ENCODE assay signal across 8 mouse cellular contexts in the genomic region with DNA sequence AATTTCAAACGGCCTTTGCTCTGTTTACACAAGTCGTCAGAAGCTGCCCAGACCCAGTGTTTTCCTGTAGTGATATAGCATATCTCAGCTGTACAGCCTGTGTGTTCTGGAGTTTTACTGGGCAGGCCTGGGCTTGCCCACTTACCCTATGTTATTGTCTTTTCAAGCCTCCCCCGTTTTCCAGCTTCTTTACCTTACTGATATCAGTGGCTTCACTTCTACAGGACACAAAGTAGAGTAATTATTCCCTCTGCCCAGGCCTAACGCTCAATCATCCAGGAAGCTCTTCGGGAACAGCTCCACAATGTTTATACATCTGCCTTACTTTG.
DNase-seq lines count a peak whose midpoint lies in the region; ATAC-seq and TF ChIP-seq lines count a peak whose summit lies in the region.

No protein-coding gene starts in this region.

- H3K4me1 ChIP-seq in heart, adult 2 months (ENCODE audit: control insufficient read depth, insufficient read depth, low read length), result peaks cover 4% of the 10 kb centered on the region
- peaks cover 24% of the 10 kb centered on the region for H3K4me1 ChIP-seq in heart, embryonic 12.5 days (replicated peaks)
- peaks cover 42% of the 10 kb centered on the region for H3K4me1 ChIP-seq in limb, embryonic 13.5 days

- TF ChIP-seq CTCF in heart, adult 2 months (IDR thresholded peaks at IDR 0.05), result no peak

- H3K9me3 ChIP-seq in heart, embryonic 12.5 days (replicated peaks), result no peaks in the 10 kb centered on the region
- no peaks in the 10 kb centered on the region for H3K9me3 ChIP-seq in limb, embryonic 13.5 days

- H3K36me3 ChIP-seq in heart, adult 2 months (ENCODE audit: control insufficient read depth, insufficient read depth, low read length), result peaks cover 10% of the 10 kb centered on the region
- no peaks in the 10 kb centered on the region for H3K36me3 ChIP-seq in heart, embryonic 12.5 days
- H3K36me3 ChIP-seq in limb, embryonic 13.5 days, result no peaks in the 10 kb centered on the region

- TF ChIP-seq POLR2A in heart, adult 2 months (IDR thresholded peaks at IDR 0.05; ENCODE audit: insufficient read depth, low read depth, low read length), result no peak

- H3K27ac ChIP-seq in heart, adult 2 months, result peak overlapping the region; percentile 58
- peak overlapping the region; percentile 86 for H3K27ac ChIP-seq in heart, embryonic 12.5 days (ENCODE audit: poor library complexity, severe bottlenecking)
- H3K27ac ChIP-seq in limb, embryonic 13.5 days, result peak overlapping the region; percentile 29; the same call in 1 of the 2 replicates

- intact Hi-C loops in heart, adult 2 months (cut with DNase I), result no loop called here

- no peaks in the 10 kb centered on the region for H3K79me2 ChIP-seq in heart, adult 2 months (replicated peaks; ENCODE audit: control insufficient read depth, insufficient read depth, low read length)

- no peak for TF ChIP-seq EP300 in heart, adult 2 months (IDR thresholded peaks at IDR 0.05; ENCODE audit: insufficient read depth, low read depth, low read length)

- DNase-seq in heart, adult 2 months, result no peak
- DNase-seq in heart, adult 9 months (ENCODE audit: low spot score in 2 of 2), result no peak
- DNase-seq in Muller cell, postnatal 12 days (ENCODE audit: inconsistent ontology term), result no peak
- DNase-seq in thymus, postnatal 36 days, result no peak
- no peak for DNase-seq in cerebellum, adult 8-10 months

- ATAC-seq in heart, embryonic 12.5 days (ENCODE audit: insufficient number of reproducible peaks, low FRiP score), result peak; percentile 91
- no peak for ATAC-seq in limb, embryonic 13.5 days (ENCODE audit: low FRiP score, low read depth)
- peak; percentile 94 for ATAC-seq in megakaryocyte-erythroid progenitor cell, adult 5-6 weeks (replicated peaks; ENCODE audit: low FRiP score, low TSS enrichment, poor library complexity, severe bottlenecking)

- 28% methylated on average over 5 of the region's 5 CpGs for WGBS in heart, adult 2 months
- 30% methylated on average over 5 of the region's 5 CpGs for WGBS in heart, embryonic 12.5 days
- 38% methylated on average over 5 of the region's 5 CpGs for WGBS in limb, embryonic 13.5 days

- no peak overlapping the region for H3K4me2 ChIP-seq in heart, embryonic 12.5 days
- no peak overlapping the region for H3K4me2 ChIP-seq in limb, embryonic 13.5 days (replicated peaks)

- no peak overlapping the region for H3K9ac ChIP-seq in heart, adult 2 months (ENCODE audit: low read depth, low read length)
- no peak overlapping the region for H3K9ac ChIP-seq in heart, embryonic 12.5 days
- H3K9ac ChIP-seq in limb, embryonic 13.5 days, result no peak overlapping the region

- H3K27me3 ChIP-seq in heart, adult 2 months (ENCODE audit: control insufficient read depth, insufficient read depth, low read length), result no peaks in the 10 kb centered on the region
- no peaks in the 10 kb centered on the region for H3K27me3 ChIP-seq in heart, embryonic 12.5 days (replicated peaks)
- no peaks in the 10 kb centered on the region for H3K27me3 ChIP-seq in limb, embryonic 13.5 days

- H3K4me3 ChIP-seq in heart, adult 2 months, result no peak overlapping the region
- no peak overlapping the region for H3K4me3 ChIP-seq in heart, embryonic 12.5 days
- H3K4me3 ChIP-seq in limb, embryonic 13.5 days, result no peak overlapping the region

Comparison
In these comparisons a context has a peak if more than half of its experiments do, and no peak if none do; other contexts are left out.
1. H3K27ac ChIP-seq: peak in every context shown above with its lines; median percentile 86 in heart, embryonic 12.5 days; 58 in heart, adult 2 months; 29 in limb, embryonic 13.5 days.